Mouse (Mus musculus): ENCODE measurements around the gene Sumo1.

The Sumo1 gene

DNA sequence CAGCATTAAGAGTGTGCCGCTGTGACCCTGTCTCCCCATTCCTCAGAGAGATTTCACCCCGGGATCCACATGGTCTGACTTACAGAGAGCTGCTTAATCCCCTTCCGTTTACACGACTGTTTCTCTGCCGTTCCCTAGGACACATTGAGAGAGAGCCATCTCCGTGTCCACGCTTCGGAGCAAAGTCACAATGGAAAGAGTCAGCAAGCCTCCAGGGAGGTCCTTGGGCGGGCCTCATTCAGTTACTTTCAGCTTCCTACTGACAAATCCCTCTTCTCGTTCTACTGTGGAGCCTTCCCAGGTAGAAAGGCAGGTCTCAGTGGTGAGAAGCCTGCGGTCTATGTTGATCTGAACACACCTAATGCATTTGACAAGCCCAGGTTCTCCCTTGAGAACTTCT is 119.6 kb downstream of the Sumo1 start:
- no peak for DNase-seq (ENCODE audit: low read depth, low spot score)

DNA sequence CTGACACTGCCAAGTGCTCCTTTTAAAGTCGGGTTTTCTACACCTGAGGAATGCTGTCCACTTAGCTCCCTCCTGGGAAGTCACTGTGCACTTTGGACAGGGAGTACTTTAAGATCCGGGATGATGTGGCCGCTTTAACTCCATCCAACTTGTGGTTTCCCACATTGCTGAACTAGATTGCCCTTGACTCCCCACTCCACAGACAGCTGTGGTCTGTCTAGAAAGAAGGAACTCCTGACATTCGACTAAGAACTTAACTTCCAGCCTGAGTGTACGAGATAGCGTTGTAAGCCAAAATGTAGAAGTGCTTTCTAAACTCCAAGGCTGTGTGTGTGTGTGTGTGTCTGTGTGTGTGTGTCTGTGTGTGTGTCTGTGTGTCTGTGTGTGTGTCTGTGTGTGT is 120.4 kb downstream of the Sumo1 start:
- DNase-seq (ENCODE audit: low read depth, low spot score), result no peak

GRCm38 (mm10) chr1:59549036-59549675 is 121.5 kb downstream of the Sumo1 start:
- no peak for DNase-seq (ENCODE audit: low read depth, low spot score)

DNA sequence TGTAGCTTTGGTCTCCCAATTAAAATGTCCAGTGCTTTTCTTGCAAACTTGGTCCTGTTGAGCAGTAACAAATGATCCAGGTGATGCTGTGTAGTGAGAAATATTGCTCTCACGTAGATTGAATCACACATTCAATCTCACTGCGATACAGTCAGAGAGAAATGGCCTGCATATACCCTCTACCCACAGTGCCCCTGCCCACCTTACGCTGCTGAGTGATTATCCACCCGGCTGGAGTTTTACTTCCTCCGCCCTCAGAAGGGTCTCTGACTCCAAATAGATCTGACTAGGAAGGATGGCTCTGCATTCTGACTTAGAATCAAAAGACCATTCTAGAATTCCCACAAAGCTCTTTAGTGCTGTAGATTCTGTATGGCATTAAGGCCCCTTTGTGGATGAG is 122.1 kb downstream of the Sumo1 start:
- no peak for DNase-seq (ENCODE audit: low read depth, low spot score)

GRCm38 (mm10) chr1:59543911-59544310 is 126.7 kb downstream of the Sumo1 start:
- no peak for DNase-seq (ENCODE audit: low read depth, low spot score)

DNA sequence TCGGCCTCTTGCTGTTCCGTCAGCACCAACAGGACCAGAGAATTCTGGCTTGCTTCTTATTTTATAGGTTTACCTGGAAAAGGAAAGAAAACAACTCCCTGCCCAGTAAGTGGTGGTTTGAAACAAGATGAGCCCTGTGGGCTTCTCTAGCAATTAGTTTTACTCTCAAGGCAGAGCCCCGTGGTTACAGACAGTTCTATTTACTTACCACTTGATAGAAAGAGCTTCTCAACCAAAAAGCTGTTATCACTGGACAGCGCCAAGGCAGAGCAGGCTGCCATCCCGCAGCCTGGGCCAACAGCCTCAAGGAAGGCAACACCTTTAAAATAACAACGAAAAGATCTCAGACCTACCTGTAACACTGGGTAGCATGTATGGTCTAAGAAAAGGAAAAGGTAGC is 128.4 kb downstream of the Sumo1 start:
- DNase-seq (ENCODE audit: low read depth, low spot score), result no peak

DNA sequence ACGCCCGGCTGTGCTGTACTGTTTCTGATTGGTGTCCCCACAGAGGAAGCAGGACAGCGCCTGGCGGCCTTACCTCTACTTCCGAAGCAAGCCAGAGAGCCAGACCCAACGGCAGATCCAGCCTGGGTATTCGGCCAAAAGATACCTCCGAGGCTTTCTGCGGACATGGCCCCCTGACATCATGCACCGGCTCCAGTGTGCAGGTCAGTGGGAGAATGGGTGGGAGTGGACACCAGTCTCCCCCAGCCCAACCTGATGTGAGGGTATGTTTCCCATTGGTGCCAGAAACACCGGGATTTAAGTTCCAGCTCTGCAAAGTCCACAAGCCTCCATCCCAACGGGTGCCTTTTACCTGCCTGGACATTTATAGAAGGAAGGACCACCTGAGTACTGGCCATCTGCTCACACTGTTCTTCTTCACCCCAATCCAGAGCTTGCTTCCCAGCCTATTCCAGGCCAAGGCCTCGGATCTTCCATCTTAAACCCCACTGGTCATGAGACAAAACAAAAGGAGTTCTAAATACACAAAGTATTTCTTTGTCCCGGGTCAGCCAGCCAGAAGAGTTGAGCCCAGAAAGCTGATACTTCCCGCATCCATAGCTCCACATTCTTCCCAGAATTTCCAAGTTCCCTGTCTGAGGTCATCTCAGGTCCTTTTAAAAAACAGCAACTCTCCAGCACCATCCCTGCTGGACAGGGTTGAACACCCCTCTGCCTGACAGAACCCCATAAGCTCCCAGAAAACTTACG is 129.2 kb downstream of the Sumo1 start:
- DNase-seq (ENCODE audit: low read depth, low spot score), result no peak

- peak; percentile 54 for DNase-seq (ENCODE audit: low read depth, low spot score)
Measured at GRCm38 (mm10) chr1:59540537-59541148, 130.0 kb downstream of the Sumo1 start.

GRCm38 (mm10) chr1:59538381-59538780 is 132.3 kb downstream of the Sumo1 start:
- DNase-seq (ENCODE audit: low read depth, low spot score), result no peak
